Mouse (Mus musculus) gastrocnemius, postnatal 4 days (tissue): ENCODE measurements around the gene Acadvl. TPM values are rescaled to one million over a fixed set of nuclear protein-coding genes. Genes with fewer than 3 reads are reported as not detected.

Experiments used
- DNase-seq, 2 experiments: peaks; one replicate each; pipeline ENCODE4 v3.0.0; 2021 to 2022; ENCODE audit warnings: low spot score in 2 of 2, mixed read lengths in 2 of 2
- total RNA-seq, 2 experiments: library from RNA; stranded (reverse); gene quantifications; 2 replicates each; pipeline ENCODE4 v1.2.3; 2021

Acadvl gene
- total RNA-seq, 2 experiments from 2014 or later = 233 to 241 TPM

DNA sequence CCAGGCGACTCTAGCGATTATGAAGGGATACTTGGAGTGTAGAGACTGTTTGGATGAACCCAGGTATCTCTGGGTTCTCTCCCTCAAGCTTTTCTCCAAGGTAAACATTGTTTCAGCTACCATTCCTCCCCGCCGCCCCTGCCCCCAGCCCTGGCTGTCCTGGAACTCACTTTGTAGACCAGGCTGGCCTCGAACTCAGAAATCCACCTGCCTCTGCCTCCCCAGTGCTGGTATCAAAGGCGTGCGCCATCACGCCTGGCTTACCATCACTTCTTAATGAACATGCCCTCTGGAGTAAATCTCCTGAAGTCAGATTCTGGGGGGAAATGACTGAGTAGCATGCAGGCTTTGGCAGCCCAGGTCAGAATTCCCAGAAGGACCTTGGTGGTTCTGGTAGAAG lies 33.0 kb downstream of the Acadvl start, which contains the start of gene Elp5:
Gene Elp5 (minus strand): TSS at position 293 of the 400 bp plus-strand sequence.
- DNase-seq = no peak

DNA sequence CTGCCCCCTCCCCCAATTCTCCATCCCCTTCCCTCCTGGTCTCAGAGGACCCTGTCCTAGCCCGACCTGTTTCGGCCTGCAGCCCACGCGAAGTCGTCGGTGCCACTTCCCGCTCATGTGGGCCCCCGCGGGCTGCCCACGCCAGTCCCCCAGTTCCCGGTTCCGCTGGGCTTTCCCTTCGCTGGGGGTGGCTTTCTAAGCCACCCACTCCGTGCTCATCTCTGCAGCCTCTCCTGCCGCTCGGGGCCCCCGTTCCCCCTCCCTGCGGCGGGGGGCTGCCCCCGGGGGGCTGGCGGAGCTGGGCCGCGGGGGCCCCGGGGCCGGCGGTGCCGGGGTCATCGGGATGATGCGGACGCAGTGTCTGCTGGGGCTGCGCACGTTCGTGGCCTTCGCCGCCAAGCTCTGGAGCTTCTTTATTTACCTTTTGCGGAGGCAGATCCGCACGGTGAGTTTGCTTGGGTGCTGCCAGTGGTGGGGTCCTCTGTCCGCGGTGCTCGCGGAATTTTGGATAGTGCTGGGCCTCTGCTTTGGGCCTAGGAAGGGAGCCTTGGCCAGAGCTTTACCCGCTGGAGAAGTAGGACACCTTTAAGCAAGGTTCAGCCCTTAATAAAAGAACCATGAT lies 34.0 kb downstream of the Acadvl start, which contains the start of gene Ctdnep1:
Gene Ctdnep1 (plus strand): TSS at position 16 of the 622 bp plus-strand sequence.
- no peak for DNase-seq

DNA sequence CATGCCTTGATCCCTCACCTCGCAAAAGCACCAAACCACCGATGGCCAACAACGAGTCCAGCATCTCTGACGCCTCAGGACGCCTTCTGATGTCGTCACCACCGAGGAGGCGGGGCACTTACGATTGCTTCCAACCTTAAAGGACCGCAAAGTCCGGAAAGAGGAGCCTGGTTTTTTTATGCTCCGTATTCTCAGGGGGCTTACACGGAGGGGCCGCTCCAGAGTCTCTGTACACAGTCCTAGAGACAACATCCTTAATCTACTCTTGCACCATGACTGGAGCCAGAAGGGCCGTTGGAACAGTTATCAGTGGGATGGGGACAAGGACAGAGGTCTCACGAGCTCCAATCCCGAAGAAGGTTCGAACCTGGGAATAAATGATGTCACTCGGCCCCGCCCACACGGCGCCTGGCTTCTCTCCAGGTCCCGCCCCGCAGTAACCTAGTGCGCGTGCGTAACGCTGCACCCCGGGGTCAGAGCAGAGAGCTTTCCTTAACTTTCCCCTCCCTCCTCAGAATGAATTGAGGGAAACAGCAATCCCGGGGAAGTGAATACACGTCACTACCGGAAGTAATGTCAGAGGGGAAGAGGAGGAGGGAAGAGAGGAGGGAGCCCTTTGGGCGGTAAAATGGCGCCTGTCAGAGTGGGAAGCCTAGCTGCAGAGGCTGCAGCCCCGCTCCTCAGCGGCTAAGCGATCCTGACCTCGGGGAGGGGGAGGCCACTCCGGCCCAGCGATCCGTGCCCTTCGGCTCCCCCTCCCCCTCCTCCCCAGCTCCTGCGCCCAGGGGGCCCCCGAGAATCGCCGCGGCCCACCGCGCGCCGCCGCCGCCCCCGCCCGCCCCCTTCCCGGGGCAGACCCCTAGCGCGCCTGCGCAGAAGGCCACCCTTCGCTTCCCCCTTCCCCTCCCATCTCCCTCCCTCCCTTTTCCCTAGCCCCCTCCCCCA lies 34.7 kb downstream of the Acadvl start:
- DNase-seq = peak; percentile 95

DNA sequence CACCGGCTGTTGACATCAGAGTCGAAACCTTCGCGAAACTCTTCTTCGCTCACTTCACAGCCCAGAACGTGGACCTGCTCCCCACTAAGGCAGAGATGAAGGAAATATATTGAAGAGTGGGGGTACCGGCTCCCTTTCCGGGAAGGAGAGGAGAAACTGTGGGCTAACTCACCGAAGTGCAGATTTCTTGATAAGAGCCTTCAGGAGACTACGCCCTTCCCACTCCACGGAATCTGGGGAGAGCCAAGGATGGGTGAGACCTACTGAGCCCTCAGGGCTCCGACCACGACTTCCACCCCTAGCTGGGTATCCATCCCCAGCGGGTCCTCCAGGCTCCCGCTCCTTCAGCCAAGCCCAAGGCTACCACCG lies 35.4 kb downstream of the Acadvl start:
- DNase-seq = no peak

DNA sequence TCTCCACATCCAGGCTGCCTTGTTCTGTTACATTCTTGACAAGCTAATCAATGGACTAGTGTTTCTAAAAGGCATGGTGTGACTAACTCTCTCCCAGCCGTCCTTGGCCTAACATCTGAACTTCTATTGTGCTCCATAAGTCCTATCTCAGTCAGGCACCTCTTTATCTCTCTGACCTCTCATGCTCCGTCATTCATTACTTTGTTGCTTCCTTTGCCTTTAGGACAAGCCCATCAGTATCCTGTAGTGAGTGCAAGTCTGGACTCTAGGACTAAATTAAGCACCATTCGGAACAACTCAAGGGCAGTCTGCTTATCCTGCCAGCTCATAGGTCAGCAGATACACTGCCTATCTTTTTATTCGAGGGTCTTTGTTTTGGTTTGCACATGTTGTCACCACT lies 38.9 kb downstream of the Acadvl start:
- DNase-seq = no peak

DNA sequence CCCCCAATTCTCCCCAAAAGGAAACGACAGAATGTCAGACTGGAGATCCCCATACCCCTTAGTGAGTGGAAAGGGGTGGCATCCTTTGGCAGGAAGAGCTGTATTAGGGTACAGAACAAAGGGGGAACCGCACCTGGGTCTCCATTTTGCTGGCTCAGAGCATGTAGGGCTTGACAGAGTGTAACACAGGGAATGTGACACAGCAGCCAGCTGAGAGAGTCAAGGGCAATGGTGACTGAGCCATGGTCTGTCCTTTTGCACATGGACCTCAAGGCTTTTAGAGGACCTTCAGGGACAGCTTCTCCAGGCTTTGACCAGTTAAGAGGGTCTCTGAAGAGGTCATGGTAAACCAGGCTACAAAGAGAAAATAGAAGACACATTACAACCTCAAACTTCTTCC lies 40.3 kb downstream of the Acadvl start:
- DNase-seq = no peak

DNA sequence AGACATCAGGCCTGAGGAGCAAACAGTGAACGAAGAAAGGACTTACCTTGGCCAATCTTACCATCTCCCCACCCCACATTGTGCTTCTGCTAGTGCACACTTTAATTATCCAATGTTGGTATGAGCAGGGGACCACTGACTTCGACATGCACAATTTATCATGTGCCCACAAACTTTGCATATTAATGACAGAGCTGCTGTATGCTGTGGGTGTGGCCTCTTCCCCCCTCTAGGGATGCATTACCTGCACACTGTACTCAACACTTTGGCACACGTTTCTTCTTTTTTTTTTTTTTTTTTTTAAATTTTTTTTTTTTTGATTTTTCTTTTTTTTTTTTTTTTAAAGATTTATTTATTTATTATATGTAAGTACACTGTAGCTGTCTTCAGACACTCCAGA lies 44.4 kb downstream of the Acadvl start:
- DNase-seq = no peak

DNA sequence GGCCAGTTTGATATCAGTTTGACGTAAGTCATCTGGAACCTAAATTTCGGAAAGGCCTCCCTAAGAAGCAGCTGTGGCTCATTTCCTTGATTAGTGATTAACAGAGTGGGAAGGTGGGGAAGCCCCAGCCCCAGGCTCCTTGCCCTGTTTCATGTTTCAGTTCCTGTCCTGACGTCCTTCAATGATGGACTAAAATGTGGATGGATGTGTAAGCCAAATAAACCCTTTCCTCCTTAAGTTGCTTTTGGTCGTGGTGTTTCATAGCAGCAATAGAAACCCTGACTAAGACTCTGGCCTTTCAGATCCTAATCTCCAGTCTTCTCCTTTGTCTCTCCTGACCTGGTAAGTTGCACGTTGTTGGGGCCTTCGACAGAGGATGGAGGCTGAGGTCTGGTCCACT lies 45.0 kb downstream of the Acadvl start:
- DNase-seq = no peak

DNA sequence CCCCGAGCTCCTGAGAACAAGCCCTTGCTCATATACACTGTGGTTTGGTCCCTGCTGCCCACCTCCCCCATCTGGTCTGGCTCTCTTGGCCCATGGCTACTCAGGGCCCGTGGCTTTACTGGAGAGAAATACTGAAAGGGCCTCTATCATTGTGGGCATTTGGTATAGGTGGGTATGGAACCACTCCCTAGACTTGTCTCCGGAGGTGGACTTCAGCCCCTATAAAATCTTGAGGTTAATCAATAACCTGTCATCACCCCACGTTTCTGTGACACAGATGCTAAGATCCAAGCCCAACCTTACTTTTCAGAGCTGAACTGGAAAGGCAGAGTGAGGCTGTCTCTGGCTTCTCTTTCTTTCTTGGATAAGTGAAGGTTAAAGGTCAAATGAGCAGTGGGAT lies 46.4 kb downstream of the Acadvl start:
- DNase-seq = no peak

DNA sequence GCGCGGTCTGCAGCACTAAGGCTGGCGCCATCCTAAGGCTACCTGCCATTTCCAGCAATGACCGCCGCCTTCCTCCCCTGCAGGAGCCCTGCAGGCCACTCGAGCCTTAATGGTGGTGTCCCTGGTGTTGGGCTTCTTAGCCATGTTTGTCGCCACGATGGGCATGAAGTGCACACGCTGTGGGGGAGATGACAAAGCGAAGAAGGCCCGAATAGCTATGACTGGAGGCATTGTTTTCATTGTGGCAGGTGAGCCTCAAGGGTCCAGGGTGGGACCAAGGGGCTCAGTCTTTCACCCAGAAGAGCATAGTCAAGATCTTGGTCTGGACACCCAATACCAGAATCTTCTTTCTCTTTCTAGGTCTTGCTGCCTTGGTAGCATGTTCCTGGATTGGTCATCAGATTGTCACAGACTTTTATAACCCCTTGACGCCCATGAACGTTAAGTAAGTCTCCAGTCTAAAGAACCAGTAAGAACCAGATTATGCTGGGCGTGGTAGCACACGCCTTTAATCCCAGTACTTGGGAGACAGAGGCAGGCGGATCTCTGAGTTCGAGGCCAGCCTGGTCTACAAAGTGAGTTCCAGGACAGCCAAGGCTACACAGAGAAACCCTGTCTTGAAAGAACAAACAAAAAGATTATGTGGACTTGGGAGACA lies 48.2 kb downstream of the Acadvl start:
- DNase-seq = no peak

DNA sequence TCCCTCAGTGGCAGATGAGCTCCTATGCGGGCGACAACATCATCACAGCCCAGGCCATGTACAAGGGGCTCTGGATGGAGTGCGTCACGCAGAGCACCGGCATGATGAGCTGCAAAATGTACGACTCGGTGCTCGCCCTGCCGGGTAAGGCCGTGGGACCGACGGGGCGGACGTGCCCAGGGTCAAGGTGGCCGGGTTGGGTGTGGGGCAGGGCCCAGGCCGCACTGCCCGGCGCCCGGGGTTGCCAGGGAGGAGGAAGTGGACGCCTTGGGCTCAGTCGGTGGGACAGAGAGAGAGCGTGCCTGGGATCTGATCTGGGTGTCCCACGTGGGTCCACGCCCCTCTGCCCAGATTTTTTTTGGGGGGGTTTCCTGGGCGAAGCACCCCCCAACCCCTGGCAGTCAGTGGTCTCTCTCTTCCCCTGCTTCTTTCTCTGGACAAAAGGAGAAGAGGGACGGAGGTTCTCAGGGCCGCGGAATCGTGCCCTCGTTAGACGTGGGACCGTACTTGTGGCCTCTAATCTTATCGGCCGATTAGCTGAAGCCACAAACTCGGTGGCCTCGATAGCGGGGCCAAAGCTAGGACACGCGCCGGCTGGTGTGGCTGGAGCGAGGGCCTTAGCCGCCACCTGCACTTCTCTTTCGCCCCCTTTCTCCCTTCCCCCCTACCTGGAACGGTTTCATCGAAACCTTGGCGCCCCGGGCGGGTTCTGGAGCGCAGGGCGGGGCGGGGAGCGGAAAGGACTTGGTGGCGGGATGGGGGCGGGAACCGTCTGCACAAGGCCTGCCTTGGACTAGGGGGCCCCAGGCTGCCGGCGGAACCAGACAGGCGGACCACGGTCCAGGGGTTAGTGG lies 49.0 kb downstream of the Acadvl start:
- peak in 1 of 2 experiments; percentile 35 for DNase-seq

DNA sequence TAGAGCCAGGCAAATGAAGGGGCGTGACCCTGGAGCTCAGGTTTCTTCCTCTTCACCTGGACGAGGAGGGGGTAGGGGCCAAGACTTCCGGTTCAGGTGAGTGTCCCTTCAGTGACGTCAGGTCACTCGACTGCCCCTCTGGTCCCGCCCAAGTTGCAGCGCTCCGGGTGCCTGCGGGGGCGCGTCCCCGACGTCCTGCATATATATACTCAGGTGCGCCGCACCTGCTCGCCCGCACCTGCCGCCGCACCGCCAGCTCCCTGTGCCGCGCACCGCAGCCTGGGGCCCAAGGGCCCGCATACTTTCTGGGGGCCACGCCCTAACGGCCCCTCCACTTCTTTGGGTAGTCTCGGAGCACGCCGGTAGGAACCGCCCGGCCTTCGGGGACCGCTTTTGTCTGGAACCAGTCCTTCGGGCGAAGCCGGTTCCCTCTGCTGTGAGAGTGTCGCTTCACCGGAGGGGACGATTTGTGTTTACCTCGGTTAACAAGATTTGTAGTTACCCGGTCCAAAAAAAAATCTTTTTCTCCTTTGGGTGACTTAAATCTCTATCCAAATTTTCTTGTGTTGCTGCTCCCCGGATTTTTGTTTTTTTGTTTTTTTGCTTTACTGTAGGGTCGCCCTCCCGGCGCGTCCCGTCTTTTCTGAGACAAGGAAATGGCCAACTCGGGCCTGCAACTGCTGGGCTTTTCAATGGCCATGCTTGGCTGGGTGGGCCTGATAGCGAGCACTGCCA lies 49.8 kb downstream of the Acadvl start:
- DNase-seq = peak in 1 of 2 experiments; percentile 11

DNA sequence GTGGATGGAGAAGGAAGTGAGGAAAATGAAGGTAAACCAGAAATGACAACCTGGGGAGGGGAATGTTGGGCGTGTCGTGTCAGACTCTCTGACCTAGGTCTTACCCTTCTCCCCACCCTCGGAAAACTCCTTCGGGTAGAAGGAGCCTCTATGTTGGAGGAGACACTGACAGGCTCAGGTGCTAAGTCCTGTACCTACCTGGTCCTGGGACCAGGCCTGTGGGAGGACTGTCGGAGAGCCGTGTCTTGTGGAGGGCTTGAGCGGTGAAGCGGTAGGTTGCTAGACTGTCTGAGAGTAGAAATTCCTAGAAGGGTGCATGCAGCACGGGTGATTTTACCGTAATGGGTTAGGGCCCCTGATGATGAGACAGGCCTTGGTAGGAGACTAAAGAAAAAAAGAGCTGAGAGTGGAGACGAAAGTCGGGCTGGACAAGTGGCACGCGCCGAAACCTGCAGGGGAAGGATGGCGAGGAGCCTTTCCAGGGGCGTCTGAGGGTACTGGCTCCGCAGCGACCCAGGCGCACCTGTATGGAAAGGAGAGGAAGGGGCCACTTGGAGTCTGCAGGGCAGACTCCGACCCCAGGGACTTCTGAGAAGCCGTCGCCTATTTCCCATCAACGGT lies 50.5 kb downstream of the Acadvl start, which contains the start of gene Cldn7:
Gene Cldn7 (plus strand): TSS at position 130 of the 621 bp plus-strand sequence.
- no peak for DNase-seq

DNA sequence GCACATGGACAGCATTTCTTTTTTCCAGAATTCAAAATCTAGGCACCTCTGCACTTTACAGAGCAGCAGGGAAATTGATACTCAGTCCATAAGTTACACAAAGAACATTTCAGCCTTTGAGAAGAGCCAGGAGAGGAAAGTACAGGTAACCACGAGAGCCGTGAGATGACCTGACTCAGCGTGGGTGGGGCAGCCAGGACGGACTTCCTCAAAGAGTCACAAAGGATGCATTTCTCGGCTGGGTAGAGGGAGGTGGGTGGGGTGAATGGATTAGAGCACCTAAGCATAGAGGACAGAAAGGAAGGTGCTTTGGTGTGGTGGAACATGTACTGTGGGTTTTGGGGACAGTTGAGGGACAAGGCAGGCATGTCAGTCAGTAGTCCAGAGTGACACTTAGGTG lies 53.4 kb downstream of the Acadvl start:
- no peak for DNase-seq

DNA sequence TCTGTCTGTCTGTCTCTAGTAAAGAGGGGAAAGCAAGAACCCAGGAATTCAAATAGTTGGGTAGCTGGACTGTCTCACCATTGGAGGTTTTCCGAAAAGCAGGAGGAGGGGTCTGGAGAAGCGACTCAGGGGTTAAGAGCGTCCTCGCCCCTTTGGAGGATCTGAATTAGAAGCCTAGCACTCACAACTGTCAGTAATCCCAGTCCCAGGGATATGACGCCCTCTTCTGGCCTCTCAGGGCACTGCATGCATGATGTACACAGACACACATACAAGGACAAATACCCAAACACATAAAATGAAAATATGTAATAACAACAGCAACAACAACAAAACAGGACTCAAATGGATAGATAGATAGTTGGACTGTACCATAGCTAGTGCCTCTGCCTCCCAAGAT lies 54.6 kb downstream of the Acadvl start:
- no peak for DNase-seq
